Mouse (Mus musculus): ENCODE data around the gene Gbgt1. TPM values are rescaled to one million over a fixed set of nuclear protein-coding genes. Genes with fewer than 3 reads are reported as not detected.

Gbgt1 gene
- polyA plus RNA-seq, 1 experiment, result not detected

GRCm38 (mm10) chr2:28512798-28513401 is 16.2 kb downstream of the Gbgt1 start, which contains the start of gene Ralgds:
TSS of gene Ralgds (plus strand) at chr2:28513125.
- Histone ChIP-seq H3K36me3 (ENCODE audit: control insufficient read depth, insufficient read depth) (no peaks in the 10 kb centered on the region), H3K27me3 (ENCODE audit: control insufficient read depth, insufficient read depth, insufficient read length) (peaks cover 14% of the 10 kb centered on the region), H3K4me2 (ENCODE audit: low read depth) (peak within 1 kb of the TSS; percentile 95), H3K79me2 (ENCODE audit: control insufficient read depth, insufficient read depth) (no peaks in the 10 kb centered on the region), H3K4me3 (peak within 1 kb of the TSS; percentile 21), H3ac (ENCODE audit: control insufficient read depth, insufficient read length) (peak within 1 kb of the TSS; percentile 23)
- TF ChIP-seq MYOD1 (IDR thresholded peaks at IDR 0.05; ENCODE audit: control insufficient read depth in 1 of 3, insufficient read length in 2 of 3, low read depth in 2 of 3) (no peak), MYOG (IDR thresholded peaks at IDR 0.05; ENCODE audit: control insufficient read depth in 1 of 3, insufficient read depth in 1 of 3, insufficient read length in 2 of 3, low read depth in 2 of 3) (no peak), E2F4 (IDR thresholded peaks at IDR 0.05; ENCODE audit: insufficient read depth) (no peak), REST (IDR thresholded peaks at IDR 0.05; ENCODE audit: insufficient read depth, insufficient read length) (no peak), POLR2AphosphoS2 (IDR thresholded peaks at IDR 0.05; ENCODE audit: insufficient read length, low read depth) (no peak), POLR2A (IDR thresholded peaks at IDR 0.05; ENCODE audit: insufficient read length, low read depth) (peak; percentile 42), USF1 (IDR thresholded peaks at IDR 0.05; ENCODE audit: low read depth) (no peak), TCF12 (IDR thresholded peaks at IDR 0.05; ENCODE audit: insufficient read depth, poor library complexity, severe bottlenecking) (no peak)

- TF ChIP-seq MAX (IDR thresholded peaks at IDR 0.05; ENCODE audit: low read depth), result no peak
- TF ChIP-seq SRF (IDR thresholded peaks at IDR 0.05; ENCODE audit: control insufficient read depth, insufficient read length, low read depth), result no peak
- TF ChIP-seq USF1 (IDR thresholded peaks at IDR 0.05; ENCODE audit: low read depth), result no peak
- TF ChIP-seq CEBPB (IDR thresholded peaks at IDR 0.05; ENCODE audit: insufficient read depth, poor library complexity, severe bottlenecking), result no peak
- no peak for TF ChIP-seq E2F4 (IDR thresholded peaks at IDR 0.05; ENCODE audit: insufficient read depth)
- TF ChIP-seq REST (IDR thresholded peaks at IDR 0.05; ENCODE audit: insufficient read depth, insufficient read length), result no peak
- TF ChIP-seq POLR2A (IDR thresholded peaks at IDR 0.05; ENCODE audit: insufficient read length, low read depth), result no peak
- TF ChIP-seq TCF12 (IDR thresholded peaks at IDR 0.05; ENCODE audit: insufficient read depth, poor library complexity, severe bottlenecking), result no peak
- TF ChIP-seq POLR2AphosphoS2 (IDR thresholded peaks at IDR 0.05; ENCODE audit: insufficient read length, low read depth), result no peak
- no peak for TF ChIP-seq TCF3 (IDR thresholded peaks at IDR 0.05; ENCODE audit: insufficient read length, low read depth)
- Histone ChIP-seq H3ac (ENCODE audit: control insufficient read depth, insufficient read length) (peak overlapping the region; percentile 23), H3K79me2 (ENCODE audit: control insufficient read depth, insufficient read depth) (no peaks in the 10 kb centered on the region), H3K4me3 (peak overlapping the region; percentile 21), H3K4me2 (ENCODE audit: low read depth) (peak overlapping the region; percentile 95), H3K27me3 (ENCODE audit: control insufficient read depth, insufficient read depth, insufficient read length) (peaks cover 14% of the 10 kb centered on the region), H3K36me3 (ENCODE audit: control insufficient read depth, insufficient read depth) (no peaks in the 10 kb centered on the region)
Measured at GRCm38 (mm10) chr2:28513431-28514370, 17.0 kb downstream of the Gbgt1 start.

- Histone ChIP-seq H3ac (ENCODE audit: control insufficient read depth, insufficient read length) (no peak overlapping the region), H3K4me3 (peak overlapping the region; percentile 21), H3K27me3 (ENCODE audit: control insufficient read depth, insufficient read depth, insufficient read length) (peaks cover 14% of the 10 kb centered on the region), H3K36me3 (ENCODE audit: control insufficient read depth, insufficient read depth) (no peaks in the 10 kb centered on the region), H3K79me2 (ENCODE audit: control insufficient read depth, insufficient read depth) (no peaks in the 10 kb centered on the region), H3K4me2 (ENCODE audit: low read depth) (peak overlapping the region; percentile 95)
- no peak for TF ChIP-seq MYOD1 (IDR thresholded peaks at IDR 0.05; ENCODE audit: control insufficient read depth in 1 of 3, insufficient read length in 2 of 3, low read depth in 2 of 3)
- TF ChIP-seq POLR2A (IDR thresholded peaks at IDR 0.05; ENCODE audit: insufficient read length, low read depth), result no peak
- no peak for TF ChIP-seq E2F4 (IDR thresholded peaks at IDR 0.05; ENCODE audit: insufficient read depth)
- no peak for TF ChIP-seq MYOG (IDR thresholded peaks at IDR 0.05; ENCODE audit: control insufficient read depth in 1 of 3, insufficient read depth in 1 of 3, insufficient read length in 2 of 3, low read depth in 2 of 3)
- TF ChIP-seq CEBPB (IDR thresholded peaks at IDR 0.05; ENCODE audit: insufficient read depth, poor library complexity, severe bottlenecking), result no peak
- no peak for TF ChIP-seq SRF (IDR thresholded peaks at IDR 0.05; ENCODE audit: control insufficient read depth, insufficient read length, low read depth)
- TF ChIP-seq MAX (IDR thresholded peaks at IDR 0.05; ENCODE audit: low read depth), result no peak
- TF ChIP-seq REST (IDR thresholded peaks at IDR 0.05; ENCODE audit: insufficient read depth, insufficient read length), result no peak
- TF ChIP-seq TCF12 (IDR thresholded peaks at IDR 0.05; ENCODE audit: insufficient read depth, poor library complexity, severe bottlenecking), result no peak
- TF ChIP-seq POLR2AphosphoS2 (IDR thresholded peaks at IDR 0.05; ENCODE audit: insufficient read length, low read depth), result no peak
- no peak for TF ChIP-seq TCF3 (IDR thresholded peaks at IDR 0.05; ENCODE audit: insufficient read length, low read depth)
- no peak for TF ChIP-seq USF1 (IDR thresholded peaks at IDR 0.05; ENCODE audit: low read depth)
Measured at GRCm38 (mm10) chr2:28514489-28514888, 17.8 kb downstream of the Gbgt1 start.

GRCm38 (mm10) chr2:28517206-28517909 is 20.7 kb downstream of the Gbgt1 start:
- Histone ChIP-seq H3K4me3 (no peak overlapping the region), H3K79me2 (ENCODE audit: control insufficient read depth, insufficient read depth) (no peaks in the 10 kb centered on the region), H3K4me2 (ENCODE audit: low read depth) (no peak overlapping the region), H3K27me3 (ENCODE audit: control insufficient read depth, insufficient read depth, insufficient read length) (peaks cover 5% of the 10 kb centered on the region), H3K36me3 (ENCODE audit: control insufficient read depth, insufficient read depth) (no peaks in the 10 kb centered on the region), H3ac (ENCODE audit: control insufficient read depth, insufficient read length) (no peak overlapping the region)
- no peak for TF ChIP-seq CEBPB (IDR thresholded peaks at IDR 0.05; ENCODE audit: insufficient read depth, poor library complexity, severe bottlenecking)
